Mouse (Mus musculus): ENCODE results near the gene Tmem33. TPM values are rescaled to one million over a fixed set of nuclear protein-coding genes. Genes with fewer than 3 reads are reported as not detected.

Gene Tmem33
- total and polyA plus RNA-seq, 3 experiments: 70.4 to 147 (median 134) TPM

- H3K27ac ChIP-seq (ENCODE audit: insufficient read depth, low read depth): no peak overlapping the region
Observed at GRCm38 (mm10) chr5:67297026-67297813, 36.9 kb downstream of the Tmem33 start.

GRCm38 (mm10) chr5:67299847-67300412, 39.6 kb downstream of the Tmem33 start:
- H3K27ac ChIP-seq (ENCODE audit: insufficient read depth, low read depth): no peak overlapping the region
- H3K4me1 ChIP-seq (ENCODE audit: control insufficient read depth in 1 of 2, insufficient read depth in 2 of 2): peaks cover 0 to 10% of the 10 kb centered on the region in 2 experiments; a peak in 1 of 4 replicates
- dilution Hi-C loops (cut with MboI; ENCODE audit: extremely low pct_ligation_motif_present, extremely low pct_unique_long_range_greater_than_20kb, low sequenced_read_pairs) (no loop called here), in situ Hi-C loops (cut with MboI; ENCODE audit: low pct_ligation_motif_present, low pct_unique_long_range_greater_than_20kb, low sequenced_read_pairs) (no loop called here)
- H3K36me3 ChIP-seq (replicated peaks in 1 of 2; ENCODE audit: control insufficient read depth in 1 of 2, insufficient read depth in 1 of 2, low read length in 1 of 2): peaks cover 8 to 44% of the 10 kb centered on the region in 2 experiments
- no peak overlapping the region for H3K9ac ChIP-seq (ENCODE audit: insufficient read depth, low read depth)
- no peak for DNase-seq (ENCODE audit: extremely low read depth)
- H3K27me3 ChIP-seq (replicated peaks): no peaks in the 10 kb centered on the region
- H3K79me2 ChIP-seq (replicated peaks; ENCODE audit: control insufficient read depth, extremely low read depth, insufficient read depth, poor library complexity, severe bottlenecking): no peaks in the 10 kb centered on the region
- H3K4me3 ChIP-seq (replicated peaks in 1 of 3; ENCODE audit: low read depth in 2 of 3, low read length in 2 of 3, poor library complexity in 1 of 3): no peak overlapping the region
- TF ChIP-seq RCOR1 (conservative IDR thresholded peaks at IDR 0.05; ENCODE audit: low read depth, low read length): no peak
- no peak for TF ChIP-seq CTCF (conservative IDR thresholded peaks at IDR 0.05 in 1 of 2, IDR thresholded peaks at IDR 0.05 in 1 of 2; ENCODE audit: low read depth in 2 of 2, low read length in 2 of 2)
- no peak for TF ChIP-seq SMC3 (IDR thresholded peaks at IDR 0.05; ENCODE audit: low read depth, low read length)
- TF ChIP-seq CHD1 (IDR thresholded peaks at IDR 0.05; ENCODE audit: low read depth, low read length): no peak
- no peak for TF ChIP-seq MYC (IDR thresholded peaks at IDR 0.05; ENCODE audit: low read depth, low read length)
- TF ChIP-seq PAX5 (IDR thresholded peaks at IDR 0.05; ENCODE audit: low read length): no peak
- TF ChIP-seq USF2 (conservative IDR thresholded peaks at IDR 0.05; ENCODE audit: low read depth, low read length): no peak
- TF ChIP-seq TBP (conservative IDR thresholded peaks at IDR 0.05; ENCODE audit: low read depth, low read length): no peak
- TF ChIP-seq ETS1 (conservative IDR thresholded peaks at IDR 0.05; ENCODE audit: low read depth, low read length): no peak
- no peak for TF ChIP-seq SIN3A (IDR thresholded peaks at IDR 0.05; ENCODE audit: low read length)
- no peaks in the 10 kb centered on the region for H3K9me3 ChIP-seq (replicated peaks; ENCODE audit: low read length)
- no peak overlapping the region for H3K4me2 ChIP-seq (ENCODE audit: insufficient read depth, low read depth, poor library complexity, severe bottlenecking)

More at GRCm38 (mm10) chr5:67297026-67297813, 36.9 kb downstream of the Tmem33 start:
- TF ChIP-seq MAFK (IDR thresholded peaks at IDR 0.05; ENCODE audit: insufficient replicate concordance, low read length) (no peak), TBP (conservative IDR thresholded peaks at IDR 0.05; ENCODE audit: low read depth, low read length) (no peak), JUN (IDR thresholded peaks at IDR 0.05; ENCODE audit: insufficient read depth, low read depth, low read length) (no peak), ZC3H11A (IDR thresholded peaks at IDR 0.05; ENCODE audit: low read depth, low read length) (no peak), ZMIZ1 (IDR thresholded peaks at IDR 0.05; ENCODE audit: low read depth, low read length) (no peak), MYC (IDR thresholded peaks at IDR 0.05; ENCODE audit: low read depth, low read length) (no peak), CTCF (conservative IDR thresholded peaks at IDR 0.05 in 1 of 2, IDR thresholded peaks at IDR 0.05 in 1 of 2; ENCODE audit: low read depth in 2 of 2, low read length in 2 of 2) (no peak), RAD21 (IDR thresholded peaks at IDR 0.05; ENCODE audit: low read depth, low read length) (no peak), EP300 (IDR thresholded peaks at IDR 0.05; ENCODE audit: low read length) (no peak), MAX (IDR thresholded peaks at IDR 0.05; ENCODE audit: low read length) (no peak), TCF12 (IDR thresholded peaks at IDR 0.05; ENCODE audit: low read depth, low read length) (no peak), ETS1 (conservative IDR thresholded peaks at IDR 0.05; ENCODE audit: low read depth, low read length) (no peak), CHD1 (IDR thresholded peaks at IDR 0.05; ENCODE audit: low read depth, low read length) (no peak), RCOR1 (conservative IDR thresholded peaks at IDR 0.05; ENCODE audit: low read depth, low read length) (no peak)
- Histone ChIP-seq H3K9me3 (replicated peaks; ENCODE audit: low read length) (no peaks in the 10 kb centered on the region), H3K9ac (ENCODE audit: insufficient read depth, low read depth) (no peak overlapping the region), H3K4me3 (replicated peaks in 1 of 3; ENCODE audit: low read depth in 2 of 3, low read length in 2 of 3, poor library complexity in 1 of 3) (no peak overlapping the region), H3K4me2 (ENCODE audit: insufficient read depth, low read depth, poor library complexity, severe bottlenecking) (no peak overlapping the region), H3K36me3 (replicated peaks in 1 of 2; ENCODE audit: control insufficient read depth in 1 of 2, insufficient read depth in 1 of 2, low read length in 1 of 2) (peaks cover 13 to 59% of the 10 kb centered on the region in 2 experiments), H3K79me2 (replicated peaks; ENCODE audit: control insufficient read depth, extremely low read depth, insufficient read depth, poor library complexity, severe bottlenecking) (no peaks in the 10 kb centered on the region), H3K27me3 (replicated peaks) (no peaks in the 10 kb centered on the region), H3K4me1 (ENCODE audit: control insufficient read depth in 1 of 2, insufficient read depth in 2 of 2) (peaks cover 0 to 10% of the 10 kb centered on the region in 2 experiments; a peak in 1 of 4 replicates)
- dilution Hi-C loops (cut with MboI; ENCODE audit: extremely low pct_ligation_motif_present, extremely low pct_unique_long_range_greater_than_20kb, low sequenced_read_pairs) (no loop called here), in situ Hi-C loops (cut with MboI; ENCODE audit: low pct_ligation_motif_present, low pct_unique_long_range_greater_than_20kb, low sequenced_read_pairs) (no loop called here)
- DNase-seq (ENCODE audit: extremely low read depth): no peak

Data from CH12.LX (cell line).